Mouse (Mus musculus) heart, adult 2 months (tissue): ENCODE measurements around the gene D430041D05Rik.

Source experiments
- CTCF ChIP-seq: fragments of 200-600 bp; IDR thresholded peaks from 2 replicates; pipeline ENCODE4 v1.8.1; 2022; ENCODE audit warnings: antibody characterized with exemption, mild to moderate bottlenecking, moderate library complexity
- POLR2A ChIP-seq: fragments of 200-500 bp; IDR thresholded peaks from 2 replicates; pipeline ENCODE4 v1.6.1; 2011; ENCODE audit warnings: mild to moderate bottlenecking, low read depth, low read length, control low read depth; ENCODE audit not compliant: insufficient read depth

DNA sequence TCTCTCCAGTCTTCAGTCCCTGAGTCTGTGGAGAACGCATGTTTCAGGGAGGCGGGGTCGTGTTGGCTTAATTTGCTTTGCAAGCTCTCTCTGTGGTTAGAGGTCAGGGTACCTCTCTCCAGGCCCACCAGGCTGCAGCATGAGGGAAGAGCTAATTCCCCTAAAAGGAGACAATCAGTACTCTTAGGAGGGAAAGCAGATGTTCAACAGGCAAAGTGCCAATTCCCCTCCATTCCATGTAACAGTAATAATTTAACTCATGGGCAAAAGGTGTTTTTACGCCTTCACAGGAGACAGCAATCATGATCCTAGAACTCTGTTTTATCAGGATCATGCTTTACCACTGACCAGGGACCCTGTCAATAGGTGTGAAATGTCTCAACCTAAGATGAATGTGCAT, 103.7 kb downstream of the D430041D05Rik start:
- no peak for TF ChIP-seq POLR2A
- TF ChIP-seq CTCF: no peak
